Mouse (Mus musculus) forebrain, embryonic 13.5 days (tissue): ENCODE measurements at regions not wholly inside any gene's neighbourhood (a gene's known extent, or its start where the extent isn't known, plus 50 kb on each side); places are given as distances from the start of the nearest gene placed in this dataset.

Experiments
- ATAC-seq: fragments of 200-750 bp; cut with Nextera tagmentation; 2 replicates; pipeline ENCODE4 v1.8.0; 2017
- H3K27ac ChIP-seq: fragments of 300-500 bp; sonication (generic); 2 replicates; pipeline ENCODE4 v1.5.1; 2015; ENCODE audit warnings: inconsistent platforms, mild to moderate bottlenecking, moderate library complexity
- H3K27me3 ChIP-seq: fragments of 300-500 bp; sonication (generic); 2 replicates; pipeline ENCODE4 v1.6.1; 2015; ENCODE audit warnings: mild to moderate bottlenecking, inconsistent platforms
- H3K36me3 ChIP-seq: fragments of 300-500 bp; sonication (generic); 2 replicates; pipeline ENCODE4 v1.6.1; 2015; ENCODE audit warnings: mild to moderate bottlenecking, inconsistent platforms; ENCODE audit not compliant: poor library complexity, severe bottlenecking
- H3K4me1 ChIP-seq: fragments of 300-500 bp; sonication (generic); 2 replicates; pipeline ENCODE4 v1.6.1; 2015; ENCODE audit warnings: inconsistent platforms
- H3K4me2 ChIP-seq: fragments of 300-500 bp; sonication (generic); 2 replicates; pipeline ENCODE4 v1.6.1; 2015; ENCODE audit warnings: inconsistent platforms, mild to moderate bottlenecking, moderate library complexity
- H3K4me3 ChIP-seq: fragments of 300-500 bp; sonication (generic); 2 replicates; pipeline ENCODE4 v1.5.1; 2015; ENCODE audit warnings: mild to moderate bottlenecking, inconsistent platforms
- H3K9ac ChIP-seq: fragments of 300-500 bp; sonication (generic); 2 replicates; pipeline ENCODE4 v1.6.1; 2015; ENCODE audit warnings: mild to moderate bottlenecking, inconsistent platforms
- H3K9me3 ChIP-seq: fragments of 300-500 bp; sonication (generic); replicated peaks from 2 replicates; pipeline ENCODE4 v1.6.1; 2016; ENCODE audit warnings: inconsistent platforms
- WGBS: fragments of 180-500 bp; shearing (Covaris S2); methylation state at CpG from one replicate; pipeline ENCODE4 v1.1.7; 2015; 5-methylcytosine and 5-hydroxymethylcytosine counted together

- Histone ChIP-seq H3K27ac (no peak overlapping the region), H3K9me3 (0 out of 2 replicates have a peak, but pooled peaks cover 5% of the 10 kb centered on the region), H3K4me3 (no peak overlapping the region), H3K4me1 (peaks cover 44% of the 10 kb centered on the region), H3K9ac (no peak overlapping the region), H3K4me2 (no peak overlapping the region), H3K27me3 (peaks cover 3% of the 10 kb centered on the region; the same call in 1 of the 2 replicates), H3K36me3 (no peaks in the 10 kb centered on the region)
- no peak for ATAC-seq
- 52% methylated on average over 5 of the region's 5 CpGs for WGBS
Measured at GRCm38 (mm10) chr5:111901197-111901596, 167.5 kb downstream of the Gm26897 start.

- H3K4me3 ChIP-seq = no peak overlapping the region
- H3K27me3 ChIP-seq = peaks cover 3% of the 10 kb centered on the region; the same call in 1 of the 2 replicates
- 24% methylated on average over 5 of the region's 5 CpGs for WGBS
- no peak overlapping the region for H3K27ac ChIP-seq
- H3K4me2 ChIP-seq = no peak overlapping the region
- peaks cover 44% of the 10 kb centered on the region for H3K4me1 ChIP-seq
- no peaks in the 10 kb centered on the region for H3K36me3 ChIP-seq
- 0 out of 2 replicates have a peak, but pooled peaks cover 5% of the 10 kb centered on the region for H3K9me3 ChIP-seq
- no peak overlapping the region for H3K9ac ChIP-seq
- no peak for ATAC-seq
Measured at GRCm38 (mm10) chr5:111901678-111902077, 168.0 kb downstream of the Gm26897 start.

GRCm38 (mm10) chr5:111908085-111908484 is 174.4 kb downstream of the Gm26897 start:
- H3K4me1 ChIP-seq = peaks cover 53% of the 10 kb centered on the region

GRCm38 (mm10) chr5:111910514-111910913 is 176.8 kb downstream of the Gm26897 start:
- Histone ChIP-seq H3K9ac (no peak overlapping the region), H3K4me2 (no peak overlapping the region), H3K4me3 (no peak overlapping the region), H3K27ac (0 out of 2 replicates have a peak overlapping the region, but pooled peaks have one; percentile 41), H3K36me3 (no peaks in the 10 kb centered on the region), H3K9me3 (no peaks in the 10 kb centered on the region), H3K4me1 (peaks cover 77% of the 10 kb centered on the region), H3K27me3 (no peaks in the 10 kb centered on the region)
- ATAC-seq = no peak
- WGBS = 58% methylated on average over 8 of the region's 8 CpGs

More at GRCm38 (mm10) chr5:111908085-111908484, 174.4 kb downstream of the Gm26897 start:
- peak; percentile 83 for ATAC-seq
- Histone ChIP-seq H3K4me3 (no peak overlapping the region), H3K27ac (peak overlapping the region; percentile 67), H3K36me3 (no peaks in the 10 kb centered on the region), H3K9me3 (0 out of 2 replicates have a peak, but pooled peaks cover 5% of the 10 kb centered on the region), H3K27me3 (no peaks in the 10 kb centered on the region), H3K9ac (no peak overlapping the region), H3K4me2 (no peak overlapping the region)
- WGBS = 48% methylated on average over 14 of the region's 14 CpGs

GRCm38 (mm10) chr5:111913354-111913753 is 179.6 kb downstream of the Gm26897 start:
- peak overlapping the region; percentile 91 for H3K27ac ChIP-seq
- no peaks in the 10 kb centered on the region for H3K9me3 ChIP-seq
- H3K4me3 ChIP-seq = no peak overlapping the region
- H3K27me3 ChIP-seq = no peaks in the 10 kb centered on the region
- 13% methylated on average over 7 of the region's 7 CpGs for WGBS
- peak; percentile 59; the same call in 1 of the 2 replicates for ATAC-seq
- H3K36me3 ChIP-seq = no peaks in the 10 kb centered on the region
- H3K4me2 ChIP-seq = peak overlapping the region; percentile 13; the same call in 1 of the 2 replicates
- H3K9ac ChIP-seq = peak overlapping the region; percentile 14; the same call in 1 of the 2 replicates
- peaks cover 91% of the 10 kb centered on the region for H3K4me1 ChIP-seq

- Histone ChIP-seq H3K9ac (no peak overlapping the region), H3K27ac (peak overlapping the region; percentile 60), H3K36me3 (no peaks in the 10 kb centered on the region), H3K4me3 (no peak overlapping the region), H3K27me3 (no peaks in the 10 kb centered on the region), H3K4me2 (no peak overlapping the region), H3K9me3 (no peaks in the 10 kb centered on the region), H3K4me1 (peaks cover 91% of the 10 kb centered on the region)
- no peak for ATAC-seq
- 48% methylated on average over 3 of the region's 3 CpGs for WGBS
Measured at GRCm38 (mm10) chr5:111914296-111914695, 180.6 kb downstream of the Gm26897 start.

GRCm38 (mm10) chr5:111917643-111918252 is 184.0 kb downstream of the Gm26897 start:
- Histone ChIP-seq H3K4me1 (peaks cover 66% of the 10 kb centered on the region), H3K36me3 (no peaks in the 10 kb centered on the region), H3K27me3 (no peaks in the 10 kb centered on the region), H3K9ac (no peak overlapping the region; the same call in 1 of the 2 replicates), H3K4me2 (no peak overlapping the region), H3K27ac (peak overlapping the region; percentile 76), H3K9me3 (no peaks in the 10 kb centered on the region), H3K4me3 (no peak overlapping the region)
- ATAC-seq = peak; percentile 80
- 6% methylated on average over 8 of the region's 8 CpGs for WGBS

GRCm38 (mm10) chr5:111918888-111919287 is 185.2 kb downstream of the Gm26897 start:
- no peaks in the 10 kb centered on the region for H3K9me3 ChIP-seq
- H3K4me2 ChIP-seq = no peak overlapping the region
- WGBS = 82% methylated on average over 14 of the region's 14 CpGs
- H3K27me3 ChIP-seq = no peaks in the 10 kb centered on the region
- H3K27ac ChIP-seq = peak overlapping the region; percentile 76; the same call in 1 of the 2 replicates
- no peak for ATAC-seq
- no peak overlapping the region for H3K4me3 ChIP-seq
- H3K36me3 ChIP-seq = no peaks in the 10 kb centered on the region
- no peak overlapping the region for H3K9ac ChIP-seq
- H3K4me1 ChIP-seq = peaks cover 66% of the 10 kb centered on the region

- H3K36me3 ChIP-seq = no peaks in the 10 kb centered on the region
- H3K27ac ChIP-seq = peak overlapping the region; percentile 61
- no peak overlapping the region for H3K9ac ChIP-seq
- H3K9me3 ChIP-seq = no peaks in the 10 kb centered on the region
- H3K27me3 ChIP-seq = no peaks in the 10 kb centered on the region
- 20% methylated on average over 18 of the region's 18 CpGs for WGBS
- H3K4me2 ChIP-seq = peak overlapping the region; percentile 25
- peak; percentile 93 for ATAC-seq
- peaks cover 39% of the 10 kb centered on the region for H3K4me1 ChIP-seq
- H3K4me3 ChIP-seq = no peak overlapping the region
Measured at GRCm38 (mm10) chr5:111922991-111923701, 189.4 kb downstream of the Gm26897 start.

- Histone ChIP-seq H3K36me3 (no peaks in the 10 kb centered on the region), H3K9ac (no peak overlapping the region), H3K9me3 (no peaks in the 10 kb centered on the region), H3K27me3 (0 out of 2 replicates have a peak, but pooled peaks cover 4% of the 10 kb centered on the region), H3K4me1 (peaks cover 40% of the 10 kb centered on the region), H3K27ac (peak overlapping the region; percentile 11; the same call in 1 of the 2 replicates), H3K4me2 (no peak overlapping the region), H3K4me3 (no peak overlapping the region)
- WGBS = 60% methylated on average over 6 of the region's 6 CpGs
- ATAC-seq = no peak
Measured at GRCm38 (mm10) chr5:111925757-111926156, 192.0 kb downstream of the Gm26897 start.

GRCm38 (mm10) chr5:111929180-111929990 is 195.7 kb downstream of the Gm26897 start:
- WGBS = 28% methylated on average over 15 of the region's 15 CpGs
- Histone ChIP-seq H3K4me2 (no peak overlapping the region), H3K36me3 (no peaks in the 10 kb centered on the region), H3K9me3 (no peaks in the 10 kb centered on the region), H3K4me3 (no peak overlapping the region), H3K27ac (no peak overlapping the region; the same call in 1 of the 2 replicates), H3K4me1 (peaks cover 20% of the 10 kb centered on the region), H3K9ac (peak overlapping the region; percentile 1; the same call in 1 of the 2 replicates), H3K27me3 (0 out of 2 replicates have a peak, but pooled peaks cover 4% of the 10 kb centered on the region)
- ATAC-seq = no peak
